21 mouse cellular contexts compared by ENCODE assay signal in genomic region chr7:136445091-136445490, GRCm38 (mm10).
DNase-seq lines count a peak whose midpoint lies in the region; ATAC-seq and TF ChIP-seq lines count a peak whose summit lies in the region.
"Had no signal": no experiment of that assay in that cellular context is flagged by ENCODE, and none has a peak within 500 bp of the region (broad histone marks: within the 10 kb centered on the region; RNA-seq: fewer than 3 reads in every experiment).

No protein-coding gene starts in this region.

- no peaks in the 10 kb centered on the region for H3K27me3 ChIP-seq in intestine, embryonic 15.5 days (replicated peaks)
- H3K27me3 ChIP-seq in intestine, embryonic 16.5 days (replicated peaks; ENCODE audit: control insufficient read depth, insufficient read depth, low read length): no peaks in the 10 kb centered on the region
- no peaks in the 10 kb centered on the region for H3K27me3 ChIP-seq in intestine, postnatal 0 days (replicated peaks; ENCODE audit: control insufficient read depth, insufficient read depth, low read length)
- H3K27me3 ChIP-seq in small intestine, adult 2 months (ENCODE audit: control insufficient read depth, insufficient read depth, low read length): no peaks in the 10 kb centered on the region
- H3K27me3 ChIP-seq: Patski had no signal

- no peaks in the 10 kb centered on the region for H3K9me3 ChIP-seq in intestine, embryonic 15.5 days
- no peaks in the 10 kb centered on the region for H3K9me3 ChIP-seq in intestine, embryonic 16.5 days (ENCODE audit: control insufficient read depth, low read length)
- no peaks in the 10 kb centered on the region for H3K9me3 ChIP-seq in intestine, postnatal 0 days (ENCODE audit: control insufficient read depth)

- no peak for DNase-seq in urinary bladder, adult 2 months (ENCODE audit: low spot score)
- no peak for DNase-seq in thymus, postnatal 36 days
- DNase-seq in embryo, embryonic 11 days: no peak
- DNase-seq in urinary bladder, postnatal 14 days (ENCODE audit: low spot score): no peak
- DNase-seq: adrenal gland, adult 2 months; adrenal gland, adult 8-10 months; adrenal gland, postnatal 10 days; adrenal gland, postnatal 14 days; adrenal gland, postnatal 25 days; adrenal gland, postnatal 36 days; B cell, adult 2 months; cerebellum, adult 11 months; cerebellum, adult 11-12 months had no signal

- peak; percentile 56 for ATAC-seq in intestine, embryonic 15.5 days
- ATAC-seq in intestine, embryonic 16.5 days: peak; percentile 78
- 0 out of 2 replicates have a peak, but pooled peaks have one; percentile 45 for ATAC-seq in intestine, postnatal 0 days
- ATAC-seq: activated CD4-positive, CD25-positive, alpha-beta regulatory T cell, adult 4 months; CD4-positive, CD25-positive, alpha-beta regulatory T cell, adult 4 months; Patski had no signal

- WGBS in intestine, embryonic 15.5 days: 58% methylated on average over 6 of the region's 6 CpGs
- 52% methylated on average over 6 of the region's 6 CpGs for WGBS in intestine, embryonic 16.5 days
- WGBS in intestine, postnatal 0 days: 39% methylated on average over 6 of the region's 6 CpGs
- 30% methylated on average over 6 of the region's 6 CpGs for WGBS in small intestine, adult 2 months

- no peak overlapping the region for H3K27ac ChIP-seq in intestine, embryonic 15.5 days
- H3K27ac ChIP-seq in intestine, embryonic 16.5 days (ENCODE audit: low read length): no peak overlapping the region
- no peak overlapping the region for H3K27ac ChIP-seq in intestine, postnatal 0 days (ENCODE audit: low read depth, low read length)
- peak overlapping the region; percentile 75 for H3K27ac ChIP-seq in small intestine, adult 2 months (ENCODE audit: insufficient read depth, low read depth, low read length)

- no peak overlapping the region for H3K4me3 ChIP-seq in intestine, embryonic 15.5 days (replicated peaks)
- no peak overlapping the region for H3K4me3 ChIP-seq in intestine, embryonic 16.5 days (ENCODE audit: low read length)
- H3K4me3 ChIP-seq in intestine, postnatal 0 days (ENCODE audit: low read depth, low read length): no peak overlapping the region
- no peak overlapping the region for H3K4me3 ChIP-seq in small intestine, adult 2 months (ENCODE audit: low read depth, low read length)

- no peak overlapping the region for H3K9ac ChIP-seq in intestine, embryonic 15.5 days
- H3K9ac ChIP-seq in intestine, embryonic 16.5 days (ENCODE audit: low read depth, low read length): no peak overlapping the region
- no peak overlapping the region for H3K9ac ChIP-seq in intestine, postnatal 0 days (ENCODE audit: low read depth, low read length)

- no peaks in the 10 kb centered on the region for H3K4me1 ChIP-seq in intestine, embryonic 15.5 days (replicated peaks)
- H3K4me1 ChIP-seq in intestine, embryonic 16.5 days (ENCODE audit: control insufficient read depth, insufficient read depth, low read length): no peaks in the 10 kb centered on the region
- no peaks in the 10 kb centered on the region for H3K4me1 ChIP-seq in intestine, postnatal 0 days (replicated peaks; ENCODE audit: control insufficient read depth, insufficient read depth, low read length)
- peaks cover 5% of the 10 kb centered on the region; the same call in 1 of the 2 replicates for H3K4me1 ChIP-seq in small intestine, adult 2 months (ENCODE audit: control insufficient read depth, insufficient read depth, insufficient read length, low read length)

- H3K4me2 ChIP-seq in intestine, embryonic 15.5 days (replicated peaks): no peak overlapping the region
- H3K4me2 ChIP-seq in intestine, embryonic 16.5 days (ENCODE audit: low read depth, low read length): no peak overlapping the region
- H3K4me2 ChIP-seq in intestine, postnatal 0 days (replicated peaks; ENCODE audit: low read depth): no peak overlapping the region

- no peak for TF ChIP-seq POLR2A in small intestine, adult 2 months (IDR thresholded peaks at IDR 0.05; ENCODE audit: low read depth, low read length)

- TF ChIP-seq CTCF in intestine, postnatal 0 days (IDR thresholded peaks at IDR 0.05; ENCODE audit: low read depth): no peak
- no peak for TF ChIP-seq CTCF in small intestine, adult 2 months (IDR thresholded peaks at IDR 0.05; ENCODE audit: extremely low read depth, insufficient read length, insufficient replicate concordance, low read depth, low read length)

- no peaks in the 10 kb centered on the region for H3K36me3 ChIP-seq in intestine, embryonic 15.5 days
- H3K36me3 ChIP-seq in intestine, embryonic 16.5 days (ENCODE audit: control insufficient read depth, insufficient read depth, low read length): no peaks in the 10 kb centered on the region
- no peaks in the 10 kb centered on the region for H3K36me3 ChIP-seq in intestine, postnatal 0 days (ENCODE audit: control insufficient read depth, insufficient read depth)
- H3K36me3 ChIP-seq in small intestine, adult 2 months (ENCODE audit: control insufficient read depth, insufficient read depth, low read length): no peaks in the 10 kb centered on the region
- H3K36me3 ChIP-seq: G1E had no signal
